Mouse (Mus musculus) erythroblast, embryonic 14.5 days (primary cell): ENCODE results near the gene Rpa1.

Source experiments
- GATA1 ChIP-seq: IDR thresholded peaks from 2 replicates; pipeline ENCODE4 v1.6.1; 2012; ENCODE audit warnings: low read length, inconsistent platforms, mixed read lengths
- TAL1 ChIP-seq: IDR thresholded peaks from 3 replicates; pipeline ENCODE4 v1.6.1; 2012; ENCODE audit warnings: low read length, inconsistent platforms, mixed read lengths

- TF ChIP-seq GATA1 = no peak
- TF ChIP-seq TAL1 = no peak
Observed at GRCm38 (mm10) chr11:75324433-75324832, 23.7 kb downstream of the Rpa1 start.
